Mouse (Mus musculus) MEL (cell line): ENCODE results near the gene Adarb1. TPM values are rescaled to one million over a fixed set of nuclear protein-coding genes. Genes with fewer than 3 reads are reported as not detected.
A peak's percentile ranks its signal among the peaks of the same experiment; 100 is the strongest.

Experiments
- DNase-seq: peaks from one replicate; pipeline ENCODE4 v3.0.0; 2011; ENCODE audit warnings: low read depth, low spot score
- H3K27ac ChIP-seq: 2 replicates; pipeline ENCODE4 v1.5.1; 2012; ENCODE audit warnings: low read depth, mild to moderate bottlenecking, control low read depth, low read length, moderate library complexity; ENCODE audit not compliant: control insufficient read depth
- H3K27me3 ChIP-seq, 2 experiments: fragments of 150-350 bp in 1 of 2; sonication (generic) in 1 of 2; 2 replicates each; pipeline ENCODE4 v1.6.1; 2012; ENCODE audit warnings: low read length in 2 of 2, mild to moderate bottlenecking in 2 of 2, improper control_type of control experiment in 1 of 2, moderate library complexity in 1 of 2; ENCODE audit not compliant: insufficient read depth in 2 of 2, control insufficient read depth in 1 of 2
- H3K36me3 ChIP-seq, 2 experiments: 2 replicates each; pipeline ENCODE4 v1.6.1; 2012 to 2014; ENCODE audit warnings: low read length in 2 of 2, improper control_type of control experiment in 1 of 2, inconsistent platforms in 1 of 2, mild to moderate bottlenecking in 1 of 2; ENCODE audit not compliant: insufficient read depth in 2 of 2, control insufficient read depth in 1 of 2
- H3K4me1 ChIP-seq, 2 experiments: fragments of 150-350 bp in 1 of 2; sonication (generic) in 1 of 2; 2 replicates each; pipeline ENCODE4 v1.6.1; 2012; ENCODE audit warnings: low read length in 2 of 2, improper control_type of control experiment in 1 of 2, mild to moderate bottlenecking in 1 of 2; ENCODE audit not compliant: insufficient read depth in 2 of 2, control insufficient read depth in 1 of 2
- H3K4me3 ChIP-seq, 2 experiments: fragments of 150-350 bp in 1 of 2; sonication (generic) in 1 of 2; 2 replicates each; pipeline ENCODE4 v1.5.1; 2012; ENCODE audit warnings: low read depth in 2 of 2, low read length in 2 of 2, mild to moderate bottlenecking in 2 of 2, moderate library complexity in 2 of 2, control low read depth in 1 of 2, improper control_type of control experiment in 1 of 2; ENCODE audit not compliant: control insufficient read depth in 1 of 2, insufficient read depth in 1 of 2
- H3K79me2 ChIP-seq: 2 replicates; pipeline ENCODE4 v1.6.1; 2012; ENCODE audit warnings: mild to moderate bottlenecking, low read length, moderate library complexity; ENCODE audit not compliant: control insufficient read depth, poor library complexity, insufficient read depth
- H3K9ac ChIP-seq: 2 replicates; pipeline ENCODE4 v1.6.1; 2012; ENCODE audit warnings: low read depth, mild to moderate bottlenecking, control low read depth, low read length, moderate library complexity; ENCODE audit not compliant: control insufficient read depth, poor library complexity, severe bottlenecking
- H3K9me3 ChIP-seq: fragments of 150-350 bp; sonication (generic); replicated peaks from 2 replicates; pipeline ENCODE4 v1.6.1; 2012; ENCODE audit warnings: mild to moderate bottlenecking, low read length, improper control_type of control experiment, moderate library complexity; ENCODE audit not compliant: insufficient read depth
- BHLHE40 ChIP-seq: IDR thresholded peaks from 2 replicates; pipeline ENCODE4 v1.6.1; 2012; ENCODE audit warnings: low read depth, mild to moderate bottlenecking, inconsistent platforms, low read length, improper control_type of control experiment, borderline replicate concordance
- CHD1 ChIP-seq: IDR thresholded peaks from 2 replicates; pipeline ENCODE4 v1.6.1; 2012; ENCODE audit warnings: low read depth, mild to moderate bottlenecking, inconsistent platforms, low read length, improper control_type of control experiment
- CHD2 ChIP-seq: IDR thresholded peaks from 2 replicates; pipeline ENCODE4 v1.6.1; 2011; ENCODE audit warnings: low read length, improper control_type of control experiment
- CTCF ChIP-seq, 3 experiments: IDR thresholded peaks in 2 of 3; conservative IDR thresholded peaks in 1 of 3; 2 replicates each; pipeline ENCODE4 v1.5.1; 2011 to 2012; ENCODE audit warnings: low read length in 3 of 3, low read depth in 2 of 3, mild to moderate bottlenecking in 2 of 3, improper control_type of control experiment in 1 of 3, inconsistent platforms in 1 of 3, mixed read lengths in 1 of 3, moderate library complexity in 1 of 3; ENCODE audit not compliant: control insufficient read depth in 1 of 3, insufficient read depth in 1 of 3, poor library complexity in 1 of 3, severe bottlenecking in 1 of 3
- HCFC1 ChIP-seq: IDR thresholded peaks from 2 replicates; pipeline ENCODE4 v1.6.1; 2012; ENCODE audit warnings: low read depth, mild to moderate bottlenecking, inconsistent platforms, low read length, improper control_type of control experiment, moderate library complexity
- JUND ChIP-seq: IDR thresholded peaks from 2 replicates; pipeline ENCODE4 v1.6.1; 2011; ENCODE audit warnings: low read depth, mild to moderate bottlenecking, improper control_type of control experiment, low read length
- MAZ ChIP-seq: IDR thresholded peaks from 2 replicates; pipeline ENCODE4 v1.6.1; 2012; ENCODE audit warnings: low read depth, mild to moderate bottlenecking, inconsistent platforms, low read length, improper control_type of control experiment
- MYB ChIP-seq: IDR thresholded peaks from 2 replicates; pipeline ENCODE4 v1.6.1; 2011; ENCODE audit warnings: mild to moderate bottlenecking, low read depth, low read length, improper control_type of control experiment
- MYC ChIP-seq: IDR thresholded peaks from 2 replicates; pipeline ENCODE4 v1.6.1; 2011; ENCODE audit warnings: low read depth, mild to moderate bottlenecking, low read length, improper control_type of control experiment, moderate library complexity
- NELFE ChIP-seq: IDR thresholded peaks from 2 replicates; pipeline ENCODE4 v1.6.1; 2011; ENCODE audit warnings: low read depth, low read length, improper control_type of control experiment
- POLR2A ChIP-seq, 2 experiments: IDR thresholded peaks; 2 replicates each; pipeline ENCODE4 v1.6.1; 2011 to 2012; ENCODE audit warnings: low read length in 2 of 2, mild to moderate bottlenecking in 2 of 2, control low read depth in 1 of 2, improper control_type of control experiment in 1 of 2, low read depth in 1 of 2, moderate library complexity in 1 of 2; ENCODE audit not compliant: control insufficient read depth in 1 of 2, insufficient read depth in 1 of 2, poor library complexity in 1 of 2
- RAD21 ChIP-seq: IDR thresholded peaks from 2 replicates; pipeline ENCODE4 v1.6.1; 2011; ENCODE audit warnings: mild to moderate bottlenecking, low read depth, low read length, improper control_type of control experiment
- SIN3A ChIP-seq: IDR thresholded peaks from 2 replicates; pipeline ENCODE4 v1.6.1; 2012; ENCODE audit warnings: low read length, improper control_type of control experiment, inconsistent platforms
- SMC3 ChIP-seq: IDR thresholded peaks from 2 replicates; pipeline ENCODE4 v1.6.1; 2011; ENCODE audit warnings: low read depth, low read length, improper control_type of control experiment
- TAL1 ChIP-seq: IDR thresholded peaks from 2 replicates; pipeline ENCODE4 v1.6.1; 2012; ENCODE audit warnings: mild to moderate bottlenecking, inconsistent platforms, low read length, moderate library complexity, mixed read lengths
- TBP ChIP-seq: IDR thresholded peaks from 2 replicates; pipeline ENCODE4 v1.8.0; 2011; ENCODE audit warnings: low read depth, low read length, improper control_type of control experiment
- USF2 ChIP-seq, 2 experiments: IDR thresholded peaks; 2 replicates each; pipeline ENCODE4 v1.6.1; 2011 to 2012; ENCODE audit warnings: improper control_type of control experiment in 2 of 2, low read length in 2 of 2, borderline replicate concordance in 1 of 2, inconsistent platforms in 1 of 2, low read depth in 1 of 2, mild to moderate bottlenecking in 1 of 2; ENCODE audit not compliant: insufficient read depth in 1 of 2
- ZC3H11A ChIP-seq: IDR thresholded peaks from 2 replicates; pipeline ENCODE4 v1.6.1; 2012; ENCODE audit warnings: low read depth, mild to moderate bottlenecking, inconsistent platforms, low read length, improper control_type of control experiment
- ZKSCAN1 ChIP-seq: IDR thresholded peaks from 2 replicates; pipeline ENCODE4 v1.6.1; 2012; ENCODE audit warnings: low read depth, mild to moderate bottlenecking, inconsistent platforms, low read length, improper control_type of control experiment, moderate library complexity
- ZNF384 ChIP-seq: IDR thresholded peaks from 2 replicates; pipeline ENCODE4 v1.6.1; 2012; ENCODE audit warnings: low read depth, mild to moderate bottlenecking, inconsistent platforms, low read length, improper control_type of control experiment
- polyA plus RNA-seq, 2 experiments: library from polyadenylated mRNA; stranded (reverse) in 1 of 2; unstranded in 1 of 2; fragments of >175 nt in 1 of 2; fragments of >200 nt in 1 of 2; gene quantifications; 2 replicates each; pipeline versions ENCODE4 v1.2.1 to v1.2.4; 2012; ENCODE audit warnings: low replicate concordance in 2 of 2, low read depth in 1 of 2; ENCODE audit not compliant: insufficient read length in 2 of 2, insufficient read depth in 1 of 2, missing spikeins in 1 of 2
- total RNA-seq: library from RNA; depleted of rRNA; stranded (reverse); fragments of 300-350 nt; gene quantifications from 2 replicates; pipeline ENCODE4 v1.2.3, GENCODE M21; 2012

Adarb1 gene
- total and polyA plus RNA-seq, 3 experiments: 2.4 to 3.8 TPM; not detected in 1

DNA sequence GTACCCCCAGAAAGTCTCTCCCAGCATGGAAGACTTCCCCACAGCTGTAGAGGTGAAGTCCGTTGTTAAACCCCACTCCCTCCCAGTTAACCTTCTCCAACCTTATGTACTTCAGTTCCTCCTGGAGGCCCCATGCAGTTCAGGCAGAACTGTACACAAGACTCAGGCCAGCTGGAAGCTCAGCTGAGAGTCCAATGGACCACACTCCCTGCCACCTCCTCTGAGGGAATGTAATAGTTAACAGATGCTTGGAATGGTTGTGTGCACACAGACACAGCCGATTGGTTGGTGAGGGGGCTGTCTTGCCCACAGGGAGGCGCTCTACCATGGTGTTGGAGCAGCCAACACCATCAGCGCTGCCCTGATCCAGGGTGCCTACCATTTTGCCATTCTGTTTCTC is 24.2 kb upstream of the Adarb1 start:
- no peak for TF ChIP-seq NELFE
- TF ChIP-seq ZNF384: no peak
- TF ChIP-seq TBP: no peak
- TF ChIP-seq USF2 (IDR thresholded peaks at IDR 0.05; ENCODE audit: borderline replicate concordance in 1 of 2, insufficient read depth in 1 of 2, low read depth in 1 of 2, low read length in 2 of 2): no peak
- TF ChIP-seq SIN3A: no peak
- peak; percentile 38 for TF ChIP-seq SMC3
- peak; percentile 6 to 39 (median 31); a peak in 4 of 6 replicates for TF ChIP-seq CTCF (IDR thresholded peaks at IDR 0.05 in 2 of 3, conservative IDR thresholded peaks at IDR 0.05 in 1 of 3; ENCODE audit: control insufficient read depth in 1 of 3, insufficient read depth in 1 of 3, low read depth in 2 of 3, low read length in 3 of 3, poor library complexity in 1 of 3, severe bottlenecking in 1 of 3)
- TF ChIP-seq ZC3H11A: 0 out of 2 replicates have a peak, but pooled peaks have one; percentile 4
- no peak for TF ChIP-seq TAL1
- peak; percentile 13 for TF ChIP-seq RAD21
- no peak for TF ChIP-seq CHD2
- TF ChIP-seq POLR2A (IDR thresholded peaks at IDR 0.05; ENCODE audit: control insufficient read depth in 1 of 2, insufficient read depth in 1 of 2, low read depth in 1 of 2, low read length in 2 of 2, poor library complexity in 1 of 2): no peak
- no peak for TF ChIP-seq ZKSCAN1
- TF ChIP-seq MYB: no peak
- TF ChIP-seq, all 39 proteins: peak for 4

DNA sequence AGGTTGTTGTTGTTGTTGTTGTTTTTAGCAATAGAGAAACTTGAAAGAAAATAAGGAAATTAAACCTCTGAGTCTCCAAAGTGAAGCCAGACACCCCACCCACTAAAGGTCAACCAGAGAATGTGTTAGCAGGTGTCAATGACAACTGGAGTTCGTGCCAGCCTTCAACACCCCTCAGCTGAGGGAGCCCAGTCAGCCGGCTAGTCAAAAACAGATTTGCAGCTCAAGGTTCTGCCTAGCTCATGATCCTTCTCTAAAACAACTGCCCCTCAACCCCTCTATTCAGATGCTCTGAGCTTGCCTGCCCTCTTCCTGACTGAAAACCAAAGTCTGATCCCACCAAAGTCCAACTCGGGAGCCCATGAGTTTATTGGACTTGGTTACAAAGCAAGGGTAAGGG is 23.7 kb upstream of the Adarb1 start:
- Histone ChIP-seq H3K27me3 (no peaks in the 10 kb centered on the region; a peak in 2 of 4 replicates), H3K9me3 (no peaks in the 10 kb centered on the region), H3K9ac (no peak overlapping the region), H3K36me3 (no peaks in the 10 kb centered on the region), H3K79me2 (no peaks in the 10 kb centered on the region), H3K4me1 (no peaks in the 10 kb centered on the region), H3K27ac (no peak overlapping the region), H3K4me3 (no peak overlapping the region)
- TF ChIP-seq JUND (no peak), CHD1 (no peak), MAZ (no peak), BHLHE40 (no peak), ZC3H11A (no peak), MYC (no peak), TBP (no peak), TAL1 (no peak), HCFC1 (no peak)
- DNase-seq: no peak

More for the DNA sequence above, 24.2 kb upstream of the Adarb1 start:
- Histone ChIP-seq H3K79me2 (no peaks in the 10 kb centered on the region), H3K36me3 (no peaks in the 10 kb centered on the region), H3K4me1 (no peaks in the 10 kb centered on the region), H3K27me3 (peaks cover 0 to 2% of the 10 kb centered on the region in 2 experiments; a peak in 2 of 4 replicates), H3K9me3 (no peaks in the 10 kb centered on the region), H3K27ac (no peak overlapping the region), H3K9ac (no peak overlapping the region), H3K4me3 (no peak overlapping the region)
- DNase-seq: no peak
